Mouse (Mus musculus): ENCODE results near the gene Lgals3bp.

GRCm38 (mm10) chr11:118418834-118419504 is 17.1 kb upstream of the Lgals3bp start, which contains the start of gene Cant1:
- TF ChIP-seq POLR2A (IDR thresholded peaks at IDR 0.05; ENCODE audit: borderline replicate concordance, control insufficient read depth, low read depth, low read length) (peak; percentile 83; the same call in 1 of the 2 replicates), CTCF (IDR thresholded peaks at IDR 0.05; ENCODE audit: control insufficient read depth, insufficient read depth, low read length) (no peak)

Data from bone marrow, adult 2 months (tissue).